Mouse (Mus musculus) forebrain, embryonic 11.5 days (tissue): ENCODE results near the gene Rnf187. TPM values are rescaled to one million over a fixed set of nuclear protein-coding genes. Genes with fewer than 3 reads are reported as not detected.

Source experiments
- ATAC-seq: fragments of 200-750 bp; cut with Nextera tagmentation; replicated peaks from 2 replicates; pipeline ENCODE4 v1.8.0; 2017; ENCODE audit warnings: moderate TSS enrichment; ENCODE audit not compliant: low FRiP score
- DNase-seq: peaks from one replicate; pipeline ENCODE4 v3.0.0-alpha.2; 2017; ENCODE audit warnings: low spot score
- H3K27ac ChIP-seq: fragments of 300-500 bp; sonication (generic); 2 replicates; pipeline ENCODE4 v1.5.1; 2014; ENCODE audit warnings: low read depth, low read length
- H3K27me3 ChIP-seq: fragments of 300-500 bp; sonication (generic); 2 replicates; pipeline ENCODE4 v1.6.1; 2014; ENCODE audit warnings: mild to moderate bottlenecking, low read length, mixed read lengths; ENCODE audit not compliant: control insufficient read depth, insufficient read depth
- H3K36me3 ChIP-seq: fragments of 300-500 bp; sonication (generic); 2 replicates; pipeline ENCODE4 v1.6.1; 2014; ENCODE audit warnings: mild to moderate bottlenecking, low read length, moderate library complexity, mixed read lengths; ENCODE audit not compliant: control insufficient read depth, insufficient read depth
- H3K4me1 ChIP-seq: fragments of 300-500 bp; sonication (generic); replicated peaks from 2 replicates; pipeline ENCODE4 v1.6.1; 2014; ENCODE audit warnings: low read length, mixed read lengths; ENCODE audit not compliant: control insufficient read depth, insufficient read depth
- H3K4me2 ChIP-seq: fragments of 300-500 bp; sonication (generic); 2 replicates; pipeline ENCODE4 v1.6.1; 2014; ENCODE audit warnings: low read depth, mild to moderate bottlenecking, low read length, moderate library complexity, mixed read lengths; ENCODE audit not compliant: severe bottlenecking
- H3K4me3 ChIP-seq: fragments of 300-500 bp; sonication (generic); 2 replicates; pipeline ENCODE4 v1.5.1; 2014; ENCODE audit warnings: low read depth, low read length
- H3K9ac ChIP-seq: fragments of 300-500 bp; sonication (generic); 2 replicates; pipeline ENCODE4 v1.6.1; 2014; ENCODE audit warnings: low read length
- H3K9me3 ChIP-seq: fragments of 300-500 bp; sonication (generic); 2 replicates; pipeline ENCODE4 v1.6.1; 2016; ENCODE audit warnings: low read length, mixed read lengths; ENCODE audit not compliant: control insufficient read depth
- WGBS: fragments of 180-500 bp; shearing (Covaris S2); extraction: QIAGEN DNeasy Blood & Tissue Kit; methylation state at CpG from one replicate; pipeline ENCODE4 v1.1.7; 2014; 5-methylcytosine and 5-hydroxymethylcytosine counted together
- polyA plus RNA-seq: library from polyadenylated mRNA; unstranded; fragments of >200 nt; fragmentation: Nextera tagmentation; extraction: Ambion mirVana; gene quantifications from 2 replicates; pipeline ENCODE4 v1.2.1, GENCODE M21; 2014

The Rnf187 gene
- polyA plus RNA-seq, 1 experiment from 2014 or later, result 386 TPM

DNA sequence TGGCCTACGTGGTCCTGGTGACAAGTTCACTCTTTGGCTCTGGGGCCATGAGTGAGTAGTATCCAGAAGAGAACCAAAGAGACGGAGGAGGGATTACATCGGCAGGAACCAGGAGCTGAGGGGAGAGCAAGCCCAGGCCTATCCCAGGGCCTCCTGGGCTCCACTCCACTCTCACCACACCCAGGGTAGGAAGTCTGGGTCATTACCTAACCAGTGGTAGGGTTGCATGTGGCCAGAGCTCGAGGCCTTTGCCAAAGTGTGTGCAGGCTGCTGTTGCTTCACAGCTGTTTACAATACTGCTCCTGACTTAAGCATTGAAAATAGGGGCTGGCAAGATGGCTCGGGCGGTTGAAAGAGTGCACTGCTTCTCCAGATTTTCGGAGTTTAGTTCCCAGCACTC, 40.9 kb upstream of the Rnf187 start:
- Histone ChIP-seq H3K27me3 (no peaks in the 10 kb centered on the region), H3K4me2 (peak overlapping the region; percentile 96), H3K4me1 (peaks cover 14% of the 10 kb centered on the region; the same call in 1 of the 2 replicates), H3K36me3 (no peaks in the 10 kb centered on the region; the same call in 1 of the 2 replicates), H3K27ac (no peak overlapping the region), H3K9me3 (no peaks in the 10 kb centered on the region), H3K9ac (no peak overlapping the region; the same call in 1 of the 2 replicates), H3K4me3 (no peak overlapping the region)
- 83% methylated on average over 7 of the region's 7 CpGs for WGBS
- DNase-seq (no peak), ATAC-seq (no peak)

DNA sequence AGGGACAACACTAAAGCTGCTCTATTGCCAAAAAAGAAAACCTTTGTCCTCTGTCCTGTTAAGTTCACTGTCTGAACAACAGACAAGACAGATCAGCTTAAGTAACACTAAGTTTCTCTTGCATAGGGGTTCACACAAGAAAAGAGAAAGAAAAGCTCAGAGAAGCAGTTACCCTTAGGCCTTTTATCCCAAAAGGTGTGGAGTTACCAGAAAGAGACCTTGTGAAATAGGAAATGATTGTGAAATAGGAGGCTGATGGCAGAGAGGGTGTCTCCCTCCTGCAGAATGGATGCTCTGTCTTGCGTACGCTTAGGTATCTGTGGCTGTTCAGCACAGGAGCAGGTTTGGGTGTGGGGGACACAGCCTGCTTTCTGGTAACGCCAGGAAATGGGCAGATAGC, 40.5 kb upstream of the Rnf187 start:
- Histone ChIP-seq H3K4me1 (peaks cover 14% of the 10 kb centered on the region; the same call in 1 of the 2 replicates), H3K27ac (no peak overlapping the region), H3K27me3 (no peaks in the 10 kb centered on the region), H3K36me3 (no peaks in the 10 kb centered on the region; the same call in 1 of the 2 replicates), H3K4me2 (peak overlapping the region; percentile 96), H3K9ac (peak overlapping the region; percentile 93), H3K9me3 (no peaks in the 10 kb centered on the region), H3K4me3 (peak overlapping the region; percentile 94)
- DNase-seq, result no peak
- WGBS, result 78% methylated on average over 3 of the region's 3 CpGs
- no peak for ATAC-seq

DNA sequence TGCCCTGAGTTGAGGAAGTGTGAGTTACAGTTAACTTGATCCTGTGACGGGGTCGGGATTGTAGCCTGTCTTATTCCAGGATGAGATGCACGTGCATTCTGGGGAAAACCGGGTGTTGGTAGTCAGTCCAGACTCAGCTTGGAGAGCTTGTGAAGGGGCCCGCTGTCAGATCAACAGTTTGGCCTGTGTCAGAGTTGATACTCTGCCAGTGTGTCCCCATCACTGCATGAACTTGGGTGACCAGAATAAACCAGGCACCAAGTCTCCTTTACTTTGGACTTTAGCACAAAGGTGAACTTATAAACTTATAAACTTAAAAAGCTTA, 40.0 kb upstream of the Rnf187 start:
- H3K4me1 ChIP-seq, result peaks cover 14% of the 10 kb centered on the region; the same call in 1 of the 2 replicates
- H3K9ac ChIP-seq, result peak overlapping the region; percentile 93
- H3K4me3 ChIP-seq, result peak overlapping the region; percentile 94
- peak overlapping the region; percentile 96 for H3K4me2 ChIP-seq
- H3K36me3 ChIP-seq, result no peaks in the 10 kb centered on the region; the same call in 1 of the 2 replicates
- 3% methylated on average over 5 of the region's 5 CpGs for WGBS
- H3K27me3 ChIP-seq, result no peaks in the 10 kb centered on the region
- no peak for ATAC-seq
- no peak for DNase-seq
- no peak overlapping the region for H3K27ac ChIP-seq
- no peaks in the 10 kb centered on the region for H3K9me3 ChIP-seq

DNA sequence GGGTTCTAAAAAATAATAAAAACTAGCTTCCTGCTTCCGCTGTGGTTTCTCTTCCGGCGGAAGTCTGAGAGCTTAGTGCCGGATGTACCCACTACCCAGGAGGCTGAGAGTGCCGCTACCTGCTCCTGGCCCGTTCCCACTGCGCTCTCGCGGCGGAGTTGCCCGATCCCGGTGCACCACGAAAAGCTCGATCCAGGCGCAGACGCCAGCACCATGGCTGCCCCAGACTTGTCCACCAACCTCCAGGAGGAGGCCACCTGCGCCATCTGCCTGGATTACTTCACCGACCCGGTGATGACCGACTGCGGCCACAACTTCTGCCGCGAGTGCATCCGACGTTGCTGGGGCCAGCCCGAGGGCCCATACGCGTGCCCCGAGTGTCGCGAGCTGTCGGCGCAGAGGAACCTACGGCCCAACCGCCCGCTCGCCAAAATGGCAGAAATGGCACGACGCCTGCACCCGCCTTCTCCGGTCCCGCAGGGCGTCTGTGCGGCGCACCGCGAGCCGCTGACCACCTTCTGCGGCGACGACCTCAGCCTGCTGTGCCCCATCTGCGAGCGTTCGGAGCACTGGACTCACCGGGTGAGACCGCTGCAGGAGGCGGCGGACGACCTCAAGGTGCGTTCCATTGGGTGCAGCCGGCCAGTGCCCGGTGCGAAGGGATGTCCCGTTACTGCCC, 39.5 kb upstream of the Rnf187 start, which contains the start of gene Trim11:
Trim11 (plus strand) TSS at position 67 of the 679 bp plus-strand sequence.
- Histone ChIP-seq H3K27me3 (no peaks in the 10 kb centered on the region), H3K9ac (peak within 1 kb of the TSS; percentile 93), H3K27ac (0 out of 2 replicates have a peak within 1 kb of the TSS, but pooled peaks have one; percentile 41), H3K36me3 (no peaks in the 10 kb centered on the region; the same call in 1 of the 2 replicates), H3K4me2 (peak within 1 kb of the TSS; percentile 96), H3K4me3 (peak within 1 kb of the TSS; percentile 94), H3K9me3 (no peaks in the 10 kb centered on the region), H3K4me1 (peaks cover 14% of the 10 kb centered on the region; the same call in 1 of the 2 replicates)
- ATAC-seq (peak; percentile 78), DNase-seq (peak; percentile 74)
- WGBS, result under 1% methylated on average over 64 of the region's 64 CpGs

DNA sequence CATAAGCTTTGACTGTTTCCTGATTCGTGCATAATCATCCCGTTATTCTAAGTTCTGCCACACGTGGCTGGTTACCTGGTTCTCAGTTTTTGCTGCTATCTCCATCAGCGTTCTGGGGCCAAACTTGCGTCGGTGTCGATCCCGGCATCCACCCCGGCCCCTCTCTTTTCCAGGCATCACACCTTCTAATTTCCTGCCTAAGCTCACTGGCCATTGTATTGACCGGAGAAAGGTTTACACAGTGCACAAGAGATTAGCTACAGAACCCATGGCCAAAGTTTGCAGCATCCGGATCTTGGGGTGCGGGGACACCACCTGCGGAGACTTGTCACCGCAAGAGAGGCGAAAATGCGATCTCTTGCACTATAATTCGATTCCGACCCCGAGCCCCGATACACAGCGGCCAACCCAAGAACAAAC, 38.9 kb upstream of the Rnf187 start:
- DNase-seq, result no peak
- H3K4me3 ChIP-seq, result peak overlapping the region; percentile 94
- under 1% methylated on average over 21 of the region's 21 CpGs for WGBS
- H3K9me3 ChIP-seq, result no peaks in the 10 kb centered on the region
- peak overlapping the region; percentile 93 for H3K9ac ChIP-seq
- H3K36me3 ChIP-seq, result no peaks in the 10 kb centered on the region; the same call in 1 of the 2 replicates
- H3K4me1 ChIP-seq, result peaks cover 14% of the 10 kb centered on the region; the same call in 1 of the 2 replicates
- peak overlapping the region; percentile 96 for H3K4me2 ChIP-seq
- no peak; the same call in 1 of the 2 replicates for ATAC-seq
- no peaks in the 10 kb centered on the region for H3K27me3 ChIP-seq
- H3K27ac ChIP-seq, result no peak overlapping the region

DNA sequence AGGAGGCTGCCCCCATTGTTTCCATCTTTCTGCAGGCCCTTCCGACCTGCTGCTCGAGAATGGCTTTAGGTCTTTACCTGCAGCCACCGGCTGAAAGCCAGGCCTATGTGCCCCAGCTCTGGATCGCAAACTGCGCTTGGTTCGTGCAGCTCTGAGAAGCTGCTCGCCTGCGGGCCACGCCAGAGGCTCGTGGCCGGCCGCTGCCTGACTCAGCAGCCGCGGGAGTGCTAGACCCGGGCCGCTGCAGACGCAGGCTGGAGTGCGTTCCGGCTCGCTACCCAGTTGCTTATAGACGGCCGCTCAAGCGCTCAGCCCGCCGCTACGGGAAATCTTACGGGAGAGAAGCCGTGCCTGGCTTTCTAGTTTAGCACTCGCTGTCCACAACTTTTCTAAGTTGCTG, 38.4 kb upstream of the Rnf187 start:
- H3K4me2 ChIP-seq, result peak overlapping the region; percentile 96
- no peak for DNase-seq
- under 1% methylated on average over 29 of the region's 29 CpGs for WGBS

DNA sequence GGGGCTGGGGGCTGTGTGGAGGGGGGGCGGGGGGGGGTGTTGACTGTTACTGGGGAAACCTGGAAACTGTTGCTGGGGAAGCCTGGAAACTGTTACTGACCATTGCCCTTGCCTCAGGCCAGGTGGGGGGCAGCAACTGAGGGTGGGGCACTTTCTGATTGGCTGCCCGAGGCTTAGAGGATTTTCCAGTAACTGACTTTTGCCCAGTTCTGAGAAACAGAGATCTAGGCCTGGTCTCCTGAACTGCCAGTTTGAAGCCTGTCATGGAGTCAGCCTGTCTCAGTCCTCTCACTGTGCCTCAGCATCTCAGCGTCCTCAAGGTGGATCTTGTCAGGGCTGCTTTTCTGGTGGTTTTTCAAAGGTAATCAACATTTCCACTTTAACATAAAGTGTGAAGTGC, 35.7 kb upstream of the Rnf187 start:
- H3K9ac ChIP-seq, result no peak overlapping the region
- H3K4me3 ChIP-seq, result no peak overlapping the region
- no peaks in the 10 kb centered on the region for H3K9me3 ChIP-seq
- no peaks in the 10 kb centered on the region for H3K27me3 ChIP-seq
- no peak overlapping the region for H3K4me2 ChIP-seq
- ATAC-seq (no peak), DNase-seq (no peak)
- 90% methylated on average over 3 of the region's 3 CpGs for WGBS
- no peak overlapping the region for H3K27ac ChIP-seq
- H3K4me1 ChIP-seq, result peaks cover 10% of the 10 kb centered on the region; the same call in 1 of the 2 replicates
- H3K36me3 ChIP-seq, result no peaks in the 10 kb centered on the region

More for the DNA sequence above, 38.4 kb upstream of the Rnf187 start:
- Histone ChIP-seq H3K27ac (0 out of 2 replicates have a peak overlapping the region, but pooled peaks have one; percentile 41), H3K4me1 (peaks cover 14% of the 10 kb centered on the region; the same call in 1 of the 2 replicates), H3K9ac (peak overlapping the region; percentile 93), H3K9me3 (no peaks in the 10 kb centered on the region), H3K27me3 (no peaks in the 10 kb centered on the region), H3K4me3 (peak overlapping the region; percentile 94), H3K36me3 (no peaks in the 10 kb centered on the region)
- no peak for ATAC-seq

DNA sequence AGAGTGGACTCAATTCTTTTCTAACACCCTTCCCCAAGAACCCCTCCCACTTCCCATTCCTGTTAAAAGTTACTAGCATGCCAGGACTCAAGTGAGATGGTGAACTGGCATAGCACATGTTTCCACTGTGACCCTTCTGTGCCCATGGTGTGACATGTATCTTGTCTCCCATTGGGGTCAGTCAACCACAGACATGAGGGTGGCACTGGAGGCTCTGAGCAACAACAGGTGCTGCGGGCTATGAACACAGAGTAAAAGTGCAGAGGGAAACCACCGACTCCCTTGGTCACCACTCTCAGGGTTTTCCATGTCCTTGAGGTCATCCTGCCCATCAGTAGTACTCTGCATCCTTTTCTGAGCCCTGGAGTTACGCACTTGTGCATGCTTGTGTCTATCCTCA, 33.1 kb upstream of the Rnf187 start:
- no peaks in the 10 kb centered on the region for H3K36me3 ChIP-seq
- no peak overlapping the region for H3K9ac ChIP-seq
- H3K9me3 ChIP-seq, result no peaks in the 10 kb centered on the region
- no peaks in the 10 kb centered on the region for H3K4me1 ChIP-seq
- no peak overlapping the region for H3K4me3 ChIP-seq
- H3K27me3 ChIP-seq, result no peaks in the 10 kb centered on the region
- no peak overlapping the region for H3K27ac ChIP-seq
- ATAC-seq, result no peak
- no peak for DNase-seq
- no peak overlapping the region for H3K4me2 ChIP-seq
- 90% methylated on average over 3 of the region's 3 CpGs for WGBS
